Mouse (Mus musculus): ENCODE measurements around the gene D2hgdh. TPM values are rescaled to one million over a fixed set of nuclear protein-coding genes. Genes with fewer than 3 reads are reported as not detected.

D2hgdh gene
- total RNA-seq (2015), result 10.8 and 12.4 TPM in 2 replicates
- total RNA-seq (2017), result 13.2 and 15.2 TPM in 2 replicates

- ATAC-seq (ENCODE audit: poor library complexity, severe bottlenecking), result peak; percentile 14
These were observed at the start of gene D2hgdh for GRCm38 (mm10) chr1:93824609-93825008. Gene D2hgdh (plus strand): TSS chr1:93824909.

GRCm38 (mm10) chr1:93776686-93777085 lies 48.0 kb upstream of the D2hgdh start:
- ATAC-seq (ENCODE audit: poor library complexity, severe bottlenecking), result no peak

GRCm38 (mm10) chr1:93786912-93787311 lies 37.8 kb upstream of the D2hgdh start:
- no peak for ATAC-seq (ENCODE audit: poor library complexity, severe bottlenecking)

- no peak for ATAC-seq (ENCODE audit: poor library complexity, severe bottlenecking)
These were observed 30.2 kb upstream of the D2hgdh start for GRCm38 (mm10) chr1:93794526-93794925.

- no peak for ATAC-seq (ENCODE audit: poor library complexity, severe bottlenecking)
These were observed 28.8 kb upstream of the D2hgdh start for GRCm38 (mm10) chr1:93795886-93796285.

- ATAC-seq (ENCODE audit: poor library complexity, severe bottlenecking), result no peak
These were observed 23.8 kb upstream of the D2hgdh start for GRCm38 (mm10) chr1:93800670-93801503.

- peak; percentile 68 for ATAC-seq (ENCODE audit: poor library complexity, severe bottlenecking)
These were observed 22.9 kb upstream of the D2hgdh start, which contains the start of gene Dtymk for GRCm38 (mm10) chr1:93801741-93802238. Gene Dtymk (minus strand): TSS chr1:93801934.

GRCm38 (mm10) chr1:93802771-93803170 lies 21.9 kb upstream of the D2hgdh start:
- ATAC-seq (ENCODE audit: poor library complexity, severe bottlenecking), result no peak

- ATAC-seq (ENCODE audit: poor library complexity, severe bottlenecking), result peak; percentile 77
These were observed 20.9 kb upstream of the D2hgdh start, which contains the start of gene Ing5 for GRCm38 (mm10) chr1:93803556-93804507. Gene Ing5 (plus strand): TSS chr1:93803965.

GRCm38 (mm10) chr1:93804818-93805217 lies 19.9 kb upstream of the D2hgdh start:
- ATAC-seq (ENCODE audit: poor library complexity, severe bottlenecking), result no peak

- ATAC-seq (ENCODE audit: poor library complexity, severe bottlenecking), result no peak
These were observed 19.3 kb upstream of the D2hgdh start for GRCm38 (mm10) chr1:93805221-93805951.

GRCm38 (mm10) chr1:93808871-93809270 lies 15.8 kb upstream of the D2hgdh start:
- no peak for ATAC-seq (ENCODE audit: poor library complexity, severe bottlenecking)

GRCm38 (mm10) chr1:93810011-93810410 lies 14.7 kb upstream of the D2hgdh start:
- ATAC-seq (ENCODE audit: poor library complexity, severe bottlenecking), result no peak

GRCm38 (mm10) chr1:93811495-93812039 lies 13.1 kb upstream of the D2hgdh start:
- ATAC-seq (ENCODE audit: poor library complexity, severe bottlenecking), result peak; percentile 62

- ATAC-seq (ENCODE audit: poor library complexity, severe bottlenecking), result peak; percentile 72
These were observed 6.7 kb upstream of the D2hgdh start for GRCm38 (mm10) chr1:93817823-93818532.

- ATAC-seq (ENCODE audit: poor library complexity, severe bottlenecking), result peak; percentile 5; the same call in 1 of the 2 replicates
These were observed 6.0 kb upstream of the D2hgdh start for GRCm38 (mm10) chr1:93818722-93819121.

- ATAC-seq (ENCODE audit: poor library complexity, severe bottlenecking), result no peak
These were observed 763 bp upstream of the D2hgdh start for GRCm38 (mm10) chr1:93823796-93824495.

- peak; percentile 88 for ATAC-seq (ENCODE audit: poor library complexity, severe bottlenecking)
These were observed 481 bp downstream of the D2hgdh start for GRCm38 (mm10) chr1:93825105-93825674.
